Mouse (Mus musculus): ENCODE results near the gene Ipo13.

Ipo13 gene

DNA sequence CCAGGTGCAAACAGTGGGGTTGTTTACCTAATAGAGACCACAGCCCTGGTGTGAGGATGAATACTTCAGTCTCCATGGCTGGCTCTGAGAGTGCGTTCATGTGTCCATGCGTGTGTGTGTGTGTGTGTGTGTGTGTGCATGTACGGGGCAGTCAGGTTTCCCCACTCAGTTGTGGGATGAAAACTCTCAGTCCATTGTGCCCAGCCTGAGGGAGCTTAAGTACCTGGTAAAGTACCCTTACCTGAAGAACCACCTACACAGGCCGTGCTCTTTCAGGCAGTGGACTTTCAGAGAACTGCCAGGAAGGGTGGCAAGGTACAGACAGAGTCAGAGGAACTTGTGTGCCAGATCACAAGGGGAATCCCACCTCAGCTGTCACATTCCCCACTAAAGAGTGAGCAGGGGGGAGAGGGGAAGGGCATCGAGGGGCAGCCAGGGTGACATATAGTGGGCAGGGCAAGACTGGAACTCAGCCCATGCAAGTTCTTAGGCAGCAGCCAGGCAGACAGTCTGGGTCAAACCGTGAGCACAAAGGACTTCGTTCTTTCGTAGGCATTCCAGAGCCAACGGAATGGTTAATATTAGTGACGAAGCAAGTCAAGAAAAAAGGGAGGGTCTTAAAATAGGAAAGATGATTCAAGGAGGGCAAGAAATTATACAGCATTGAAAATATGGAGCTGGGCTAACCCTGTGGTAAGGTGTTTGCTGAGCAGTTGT is 62.5 kb downstream of the Ipo13 start:
- no peaks in the 10 kb centered on the region for H3K27me3 ChIP-seq (ENCODE audit: control insufficient read depth, insufficient read depth, low read length, poor library complexity, severe bottlenecking)
- no peak for DNase-seq (ENCODE audit: low read depth, low spot score)

DNA sequence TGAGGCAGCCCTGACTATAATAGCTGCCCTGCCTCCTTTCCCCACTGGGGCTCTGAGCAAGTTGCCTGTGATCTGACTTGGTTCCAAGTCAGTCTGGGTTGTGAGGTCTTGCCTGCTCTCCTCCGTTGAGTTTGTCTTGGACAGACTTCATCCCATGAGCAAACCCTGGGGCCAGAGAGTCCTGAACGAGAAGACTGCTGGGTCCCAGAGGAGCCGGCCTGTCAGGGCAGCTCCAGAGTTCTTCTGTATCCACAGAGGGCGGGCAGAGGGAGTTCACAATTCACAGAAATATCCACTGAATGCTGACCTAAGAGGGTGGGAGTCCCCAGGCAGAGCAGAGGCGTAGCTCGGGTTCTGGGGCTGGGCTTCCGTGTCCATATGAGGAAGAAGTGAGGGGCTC is 63.9 kb downstream of the Ipo13 start:
- DNase-seq (ENCODE audit: low read depth, low spot score): no peak

More for the DNA sequence above, 62.5 kb downstream of the Ipo13 start:
- no peaks in the 10 kb centered on the region for H3K36me3 ChIP-seq (ENCODE audit: control insufficient read depth, insufficient read depth, low read length, poor library complexity, severe bottlenecking)

DNA sequence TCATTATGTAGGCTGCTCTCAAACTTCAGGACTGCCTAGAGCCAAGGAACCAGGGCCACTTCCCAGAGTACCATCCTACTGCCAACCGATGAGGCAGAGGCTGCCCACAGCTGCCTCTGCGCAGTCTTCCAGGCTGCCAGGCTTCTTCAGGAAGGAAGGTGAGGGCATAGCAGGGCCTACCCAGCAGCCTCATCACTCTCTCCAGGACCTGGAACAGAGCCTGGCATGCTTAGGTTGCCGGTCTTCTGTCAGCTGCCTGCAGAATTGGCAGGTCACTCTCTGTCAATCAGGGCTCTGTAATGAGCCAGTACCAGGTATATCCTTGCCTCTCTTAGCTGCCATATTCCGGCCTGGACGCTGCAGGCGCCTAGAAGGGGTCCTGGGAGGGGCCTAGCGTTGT is 64.6 kb downstream of the Ipo13 start:
- H3K36me3 ChIP-seq (ENCODE audit: control insufficient read depth, insufficient read depth, low read length, poor library complexity, severe bottlenecking): no peaks in the 10 kb centered on the region
- H3K27me3 ChIP-seq (ENCODE audit: control insufficient read depth, insufficient read depth, low read length, poor library complexity, severe bottlenecking): no peaks in the 10 kb centered on the region
- DNase-seq (ENCODE audit: low read depth, low spot score): no peak

More for the DNA sequence above, 63.9 kb downstream of the Ipo13 start:
- H3K36me3 ChIP-seq (ENCODE audit: control insufficient read depth, insufficient read depth, low read length, poor library complexity, severe bottlenecking): no peaks in the 10 kb centered on the region
- no peaks in the 10 kb centered on the region for H3K27me3 ChIP-seq (ENCODE audit: control insufficient read depth, insufficient read depth, low read length, poor library complexity, severe bottlenecking)

DNA sequence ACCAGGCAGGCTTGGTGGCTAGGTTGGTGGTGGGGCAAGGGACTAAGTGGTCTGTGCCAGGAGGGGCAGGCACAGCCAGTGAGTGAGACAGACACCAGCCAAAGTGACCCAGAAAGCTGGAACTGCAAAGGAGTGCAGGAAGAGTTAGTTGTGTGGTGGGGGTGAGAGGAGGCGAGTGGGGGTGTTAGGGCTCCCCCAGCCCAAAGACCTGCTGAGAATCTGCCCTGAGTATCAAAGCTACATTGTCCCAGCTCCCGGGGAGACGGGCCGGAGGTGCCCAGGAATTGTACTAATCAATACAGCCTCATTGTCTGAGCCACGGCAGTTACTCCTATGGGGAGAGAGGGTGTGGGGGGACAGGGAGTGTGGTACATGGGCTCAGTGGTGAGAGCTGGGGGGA is 65.3 kb downstream of the Ipo13 start:
- DNase-seq (ENCODE audit: low read depth, low spot score): no peak
- H3K27me3 ChIP-seq (ENCODE audit: control insufficient read depth, insufficient read depth, low read length, poor library complexity, severe bottlenecking): no peaks in the 10 kb centered on the region
- H3K36me3 ChIP-seq (ENCODE audit: control insufficient read depth, insufficient read depth, low read length, poor library complexity, severe bottlenecking): no peaks in the 10 kb centered on the region

DNA sequence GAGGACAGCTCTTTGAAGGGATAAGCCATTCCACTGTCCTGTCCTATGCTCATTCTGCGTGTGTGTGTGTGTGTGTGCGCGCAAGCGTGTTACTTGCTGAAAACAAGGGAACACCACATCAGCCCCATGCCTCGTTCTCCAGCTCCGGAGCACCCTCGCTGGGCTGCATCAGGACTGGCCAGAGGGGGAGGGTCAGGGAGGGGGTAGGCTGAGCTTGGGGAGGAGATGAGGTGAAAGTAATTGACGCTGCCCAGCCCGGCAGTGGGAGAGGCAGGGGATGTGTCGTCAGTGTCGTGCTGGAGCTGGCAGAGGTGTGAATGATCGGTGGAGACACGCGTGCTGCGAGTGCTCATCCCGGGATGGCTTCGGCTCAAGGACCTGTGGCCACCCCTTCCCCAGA is 65.7 kb downstream of the Ipo13 start:
- no peaks in the 10 kb centered on the region for H3K36me3 ChIP-seq (ENCODE audit: control insufficient read depth, insufficient read depth, low read length, poor library complexity, severe bottlenecking)
- no peak for DNase-seq (ENCODE audit: low read depth, low spot score)
- no peaks in the 10 kb centered on the region for H3K27me3 ChIP-seq (ENCODE audit: control insufficient read depth, insufficient read depth, low read length, poor library complexity, severe bottlenecking)

DNA sequence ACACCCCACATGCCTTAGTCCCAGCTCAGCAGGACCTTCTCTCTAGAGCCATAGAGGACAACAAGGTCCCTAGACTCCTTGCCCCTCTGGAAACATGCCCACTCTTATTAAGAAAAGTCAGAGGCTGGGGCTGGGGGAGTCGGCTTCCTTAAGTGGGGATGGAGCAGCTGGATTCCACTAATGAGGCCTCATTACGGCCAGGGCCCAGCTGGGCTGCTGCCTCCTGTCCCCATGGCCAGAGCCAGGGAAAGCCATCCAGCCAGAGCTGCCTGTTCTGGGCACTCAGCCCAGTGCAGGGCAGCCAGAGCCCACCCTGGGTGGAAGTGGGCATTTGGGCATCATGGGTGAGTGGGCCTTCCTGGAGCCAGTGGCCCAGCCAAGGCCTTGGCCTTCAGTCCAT is 67.8 kb downstream of the Ipo13 start:
- no peaks in the 10 kb centered on the region for H3K36me3 ChIP-seq (ENCODE audit: control insufficient read depth, insufficient read depth, low read length, poor library complexity, severe bottlenecking)
- H3K27me3 ChIP-seq (ENCODE audit: control insufficient read depth, insufficient read depth, low read length, poor library complexity, severe bottlenecking): no peaks in the 10 kb centered on the region
- DNase-seq (ENCODE audit: low read depth, low spot score): no peak

DNA sequence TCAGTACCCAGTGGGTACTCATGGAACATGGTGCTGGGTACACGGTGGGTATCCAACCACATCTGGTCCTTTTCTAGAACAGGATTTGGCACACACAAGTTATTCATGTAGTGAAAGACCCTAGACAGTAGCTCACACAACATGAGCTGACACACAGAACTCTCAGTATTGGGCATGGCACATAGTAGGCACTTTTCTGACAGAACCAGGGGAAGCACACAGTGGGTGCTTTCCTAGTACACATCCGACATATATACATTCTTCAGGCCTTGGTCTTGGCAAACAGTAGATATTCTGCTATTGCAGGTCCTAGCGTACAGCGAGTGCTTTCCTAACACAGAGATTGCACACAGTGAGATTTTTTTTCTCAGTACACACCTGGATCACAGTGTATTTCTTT is 68.5 kb downstream of the Ipo13 start:
- H3K27me3 ChIP-seq (ENCODE audit: control insufficient read depth, insufficient read depth, low read length, poor library complexity, severe bottlenecking): no peaks in the 10 kb centered on the region
- DNase-seq (ENCODE audit: low read depth, low spot score): no peak
- no peaks in the 10 kb centered on the region for H3K36me3 ChIP-seq (ENCODE audit: control insufficient read depth, insufficient read depth, low read length, poor library complexity, severe bottlenecking)

DNA sequence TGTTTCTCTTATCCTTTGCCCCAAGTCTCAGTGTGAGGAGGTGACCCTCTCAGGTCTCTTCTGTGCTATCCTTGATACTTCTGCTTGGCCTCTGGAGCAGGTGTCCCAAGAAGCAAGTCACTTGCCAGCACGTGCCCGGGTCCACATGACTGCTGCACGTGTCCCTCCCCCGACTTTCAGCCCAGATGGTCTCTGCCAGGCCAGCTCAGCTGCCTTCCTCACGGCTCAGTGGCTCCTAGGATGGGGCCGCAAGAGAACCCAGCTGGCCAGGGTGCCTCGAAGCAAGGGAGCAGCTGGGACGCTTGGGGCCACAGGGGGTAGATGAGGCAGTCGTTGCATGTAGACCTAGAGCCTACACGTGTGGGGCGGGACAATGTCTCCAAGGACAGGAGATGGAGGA is 69.5 kb downstream of the Ipo13 start:
- no peaks in the 10 kb centered on the region for H3K36me3 ChIP-seq (ENCODE audit: control insufficient read depth, insufficient read depth, low read length, poor library complexity, severe bottlenecking)
- DNase-seq (ENCODE audit: low read depth, low spot score): no peak
- H3K27me3 ChIP-seq (ENCODE audit: control insufficient read depth, insufficient read depth, low read length, poor library complexity, severe bottlenecking): no peaks in the 10 kb centered on the region

All from splenic B cell, adult 2 months (primary cell).